Mouse (Mus musculus): ENCODE results near the gene A030005K14Rik.

A030005K14Rik gene

DNA sequence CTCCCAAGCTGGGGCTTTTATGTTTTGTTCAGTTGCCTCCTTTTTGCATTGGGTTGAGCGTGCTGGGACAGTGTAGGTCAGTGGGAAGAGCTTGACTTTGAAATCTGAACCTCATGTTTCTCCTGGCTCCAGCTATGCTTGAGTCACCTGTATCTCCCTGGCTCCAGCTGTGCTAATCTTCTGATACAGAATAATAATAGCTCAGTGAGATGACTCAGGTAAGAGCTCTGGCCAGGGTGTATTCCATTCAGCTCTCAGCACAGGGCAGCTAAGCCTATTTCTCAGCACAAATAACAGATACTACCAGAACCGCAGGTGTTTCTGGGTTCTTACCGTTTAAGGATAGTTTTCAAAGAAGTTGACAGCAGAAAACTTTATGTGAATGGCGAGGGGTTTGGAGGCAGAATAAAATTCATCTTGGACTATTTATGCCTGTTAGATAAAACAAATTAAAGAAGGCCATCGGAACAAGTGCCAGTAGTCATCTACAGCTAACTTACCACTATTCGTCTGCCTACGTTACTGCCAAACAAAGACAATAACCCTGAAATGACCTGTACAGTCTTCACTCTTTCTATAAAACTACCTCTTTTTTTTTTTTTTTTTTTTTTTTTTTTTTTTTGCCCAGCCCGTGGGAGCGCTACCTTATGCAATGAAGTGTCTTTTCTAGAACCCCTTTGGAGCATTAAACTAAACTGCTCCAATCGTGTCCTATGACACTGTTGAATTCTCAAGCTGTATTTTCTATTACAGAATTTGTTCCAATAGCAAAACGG, 22.1 kb downstream of the A030005K14Rik start:
- DNase-seq (ENCODE audit: low read depth) = no peak

DNA sequence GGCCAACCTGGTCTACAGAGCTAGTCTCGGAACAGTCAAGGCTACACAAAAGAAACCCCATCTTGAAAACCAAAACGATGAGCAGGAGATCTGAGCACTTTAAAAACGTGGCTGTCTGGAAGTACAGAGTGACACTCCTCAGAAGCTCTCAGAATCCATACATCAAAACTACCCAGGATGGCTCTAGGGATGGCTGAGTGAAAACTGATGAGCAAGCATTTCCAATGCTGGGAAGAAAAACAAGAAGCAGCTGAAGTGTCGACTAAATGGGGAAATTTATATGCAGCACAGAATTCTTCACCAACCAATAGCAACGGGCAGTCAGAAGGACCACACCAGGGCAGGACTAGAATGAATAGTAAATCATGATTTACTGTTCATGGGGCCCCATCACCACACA, 24.7 kb downstream of the A030005K14Rik start:
- no peak for DNase-seq (ENCODE audit: low read depth)

DNA sequence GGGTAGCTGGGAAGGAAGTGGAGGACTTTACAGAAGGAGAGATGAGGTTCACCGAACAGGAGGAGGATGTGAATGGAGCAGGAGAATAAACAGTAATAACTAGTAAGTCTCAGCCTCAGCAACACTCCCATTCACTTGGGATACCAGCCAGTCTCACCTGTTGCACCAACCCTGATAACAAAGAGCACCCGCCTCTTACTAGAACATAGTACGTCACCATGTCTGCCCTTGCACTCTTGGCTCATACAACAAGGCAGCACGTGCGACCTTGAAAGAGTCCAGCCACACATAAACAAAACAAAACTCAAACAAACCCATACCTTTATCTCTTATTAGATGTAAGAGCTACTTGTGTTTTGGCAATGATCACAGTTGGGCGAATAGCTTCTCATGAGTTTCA, 26.7 kb downstream of the A030005K14Rik start:
- no peak for DNase-seq (ENCODE audit: low read depth)

DNA sequence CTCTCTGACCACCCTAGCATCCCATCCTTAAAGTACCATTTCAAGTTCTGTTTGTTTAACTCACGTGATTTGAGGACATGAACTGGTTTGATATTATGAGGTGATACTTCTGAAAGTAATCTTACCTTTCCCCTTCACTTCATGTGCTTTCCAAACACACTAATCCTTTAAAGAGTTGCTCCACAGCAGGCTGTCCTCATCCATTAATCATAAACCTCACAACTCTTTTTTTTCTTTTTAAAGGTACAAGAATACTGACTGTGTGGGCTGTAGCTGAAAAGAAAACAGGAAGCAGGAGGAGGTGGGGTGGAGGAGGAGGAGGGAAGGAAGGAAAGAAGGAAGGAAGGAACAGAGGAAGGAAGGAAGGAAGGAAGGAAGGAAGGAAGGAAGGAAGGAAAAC, 27.2 kb downstream of the A030005K14Rik start:
- DNase-seq (ENCODE audit: low read depth) = no peak

DNA sequence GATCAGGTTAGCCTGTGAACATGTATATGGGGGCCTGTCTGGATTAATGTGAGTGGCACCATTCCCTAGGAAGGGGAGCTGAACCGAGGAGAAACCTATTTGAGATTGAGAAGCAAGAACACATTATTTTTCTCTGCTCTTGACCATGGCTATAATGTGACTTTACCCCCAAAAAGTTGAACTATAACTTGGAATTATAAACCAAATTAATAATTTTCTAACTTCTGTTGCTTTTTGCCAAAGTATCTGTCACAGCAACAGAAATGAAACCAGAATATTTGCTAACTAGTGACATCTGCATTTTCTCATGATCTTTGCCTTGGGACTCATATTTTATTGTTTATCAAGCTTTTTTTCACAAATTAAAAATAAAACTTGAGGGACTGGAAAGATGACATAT, 42.6 kb downstream of the A030005K14Rik start:
- no peak for DNase-seq (ENCODE audit: low read depth)

DNA sequence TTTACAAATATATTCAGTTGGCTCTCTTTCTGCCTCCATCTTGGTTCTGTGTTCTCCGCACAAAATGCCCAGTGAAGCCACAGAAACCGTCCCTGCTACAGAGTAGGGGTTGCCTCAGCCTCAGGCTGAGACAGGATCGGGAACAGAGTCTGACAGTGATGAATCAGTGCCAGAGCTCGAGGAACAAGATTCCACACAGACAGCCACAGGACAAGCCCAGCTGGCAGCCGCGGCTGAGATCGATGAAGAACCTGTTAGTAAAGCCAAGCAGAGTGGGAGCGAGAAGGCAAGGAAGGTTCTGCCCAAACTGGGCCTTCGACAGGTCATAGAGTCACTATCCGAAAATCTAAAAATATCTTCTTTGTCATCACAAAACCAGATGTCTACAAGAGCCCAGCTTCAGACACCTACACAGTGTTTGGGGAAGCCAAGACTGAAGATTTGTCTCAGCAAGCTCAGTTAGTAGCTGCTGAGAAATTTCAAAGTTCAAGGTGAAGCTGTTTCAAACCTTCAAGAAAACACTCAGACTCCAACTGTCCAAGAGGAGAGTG, 43.8 kb downstream of the A030005K14Rik start:
- no peak for DNase-seq (ENCODE audit: low read depth)

DNA sequence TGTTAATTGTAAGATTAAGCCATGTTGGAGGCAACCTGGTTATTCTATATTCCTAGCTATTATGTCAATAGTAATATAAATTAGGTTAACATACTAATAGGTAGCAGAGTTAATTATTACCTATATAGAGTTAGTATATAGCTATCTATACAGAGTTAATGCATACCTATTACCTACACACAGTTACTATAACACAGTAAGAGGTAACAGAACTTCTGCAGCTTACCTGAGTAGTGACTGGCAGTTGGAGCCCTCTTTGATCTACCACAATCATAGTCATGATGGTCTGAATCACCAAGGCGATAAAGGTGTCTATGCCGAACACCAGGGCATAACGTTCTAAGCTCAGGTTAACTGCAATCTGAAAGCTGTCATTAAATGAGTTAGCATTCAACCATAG, 44.7 kb downstream of the A030005K14Rik start:
- DNase-seq (ENCODE audit: low read depth) = no peak

All from NIH3T3 (cell line).